Comparison of ENCODE assay signal across 9 mouse cellular contexts in the genomic region with DNA sequence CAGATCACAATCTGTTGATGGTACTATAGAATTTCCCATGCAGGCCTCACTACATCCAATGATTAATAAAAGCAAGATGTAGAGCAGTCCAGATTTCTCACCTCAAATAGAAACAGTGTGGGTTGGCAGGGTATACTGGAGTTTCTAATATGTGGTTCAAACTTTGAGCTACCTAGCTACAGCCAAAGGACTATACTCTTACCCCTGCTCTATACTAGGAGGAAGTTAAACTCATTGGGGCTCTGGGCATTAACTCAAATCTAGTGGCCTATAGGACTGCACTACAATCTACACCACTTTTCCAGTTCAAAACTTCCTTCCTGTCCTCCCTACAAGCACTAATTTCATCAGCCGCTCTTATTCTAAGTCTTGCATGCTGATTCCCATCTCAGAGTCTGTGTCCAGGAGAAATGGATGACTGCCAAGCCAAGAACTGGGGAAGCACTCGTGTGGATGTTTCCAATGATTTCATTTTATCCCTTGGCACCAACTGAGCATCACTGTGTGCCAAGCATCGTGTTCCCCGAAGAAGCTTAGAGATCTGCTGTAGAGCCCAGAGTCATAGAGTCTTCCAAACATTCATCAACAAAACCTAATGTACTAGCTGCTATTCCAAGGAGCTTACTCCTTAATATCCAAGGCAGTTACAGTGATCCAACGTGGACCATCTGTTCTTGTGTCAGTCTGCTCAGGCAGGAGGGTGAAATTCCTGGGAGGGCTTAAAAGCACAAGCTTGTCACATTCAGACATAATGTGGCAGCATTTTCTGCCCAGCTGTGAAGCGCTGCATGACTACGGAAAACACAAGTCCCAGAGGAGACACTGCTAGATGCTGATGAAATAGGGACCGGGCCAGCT.
DNase-seq lines count a peak whose midpoint lies in the region; ATAC-seq and TF ChIP-seq lines count a peak whose summit lies in the region.
"Had no signal": no experiment of that assay in that cellular context is flagged by ENCODE, and none has a peak within 500 bp of the region (broad histone marks: within the 10 kb centered on the region; RNA-seq: fewer than 3 reads in every experiment).

No protein-coding gene starts in this region.

- TF ChIP-seq POLR2A in cerebellum, adult 2 months (IDR thresholded peaks at IDR 0.05; ENCODE audit: borderline replicate concordance, insufficient read depth, low read length): no peak

- H3K27me3 ChIP-seq in cerebellum, adult 2 months (ENCODE audit: control insufficient read depth, insufficient read depth, low read length): no peaks in the 10 kb centered on the region
- no peaks in the 10 kb centered on the region for H3K27me3 ChIP-seq in limb, embryonic 15.5 days
- H3K27me3 ChIP-seq in stomach, embryonic 16.5 days (ENCODE audit: control insufficient read depth, insufficient read depth, low read length): no peaks in the 10 kb centered on the region

- H3K9ac ChIP-seq in limb, embryonic 15.5 days: no peak overlapping the region
- no peak overlapping the region for H3K9ac ChIP-seq in stomach, embryonic 16.5 days (ENCODE audit: low read length)

- no peak overlapping the region for H3K27ac ChIP-seq in cerebellum, adult 2 months (ENCODE audit: insufficient read depth, low read length)
- peak overlapping the region; percentile 43 for H3K27ac ChIP-seq in limb, embryonic 15.5 days
- H3K27ac ChIP-seq in stomach, embryonic 16.5 days (ENCODE audit: low read length): no peak overlapping the region

- 5% methylated on average over 8 of the region's 8 CpGs for WGBS in cerebellum, adult 2 months
- 42% methylated on average over 8 of the region's 8 CpGs for WGBS in limb, embryonic 15.5 days
- WGBS in stomach, embryonic 16.5 days: 46% methylated on average over 8 of the region's 8 CpGs

- no peaks in the 10 kb centered on the region for H3K36me3 ChIP-seq in limb, embryonic 15.5 days
- no peaks in the 10 kb centered on the region for H3K36me3 ChIP-seq in stomach, embryonic 16.5 days (ENCODE audit: control insufficient read depth, insufficient read depth, low read length)

- no peaks in the 10 kb centered on the region for H3K4me1 ChIP-seq in cerebellum, adult 2 months (ENCODE audit: control insufficient read depth, insufficient read depth, low read length)
- 0 out of 2 replicates have a peak, but pooled peaks cover 5% of the 10 kb centered on the region for H3K4me1 ChIP-seq in limb, embryonic 15.5 days
- H3K4me1 ChIP-seq in stomach, embryonic 16.5 days (ENCODE audit: control insufficient read depth, insufficient read depth, low read length): no peaks in the 10 kb centered on the region

- no peaks in the 10 kb centered on the region for H3K9me3 ChIP-seq in limb, embryonic 15.5 days
- no peaks in the 10 kb centered on the region for H3K9me3 ChIP-seq in stomach, embryonic 16.5 days (replicated peaks; ENCODE audit: control insufficient read depth, low read length)

- DNase-seq in cerebellum, adult 11-12 months: peak; percentile 6
- peak; percentile 18 to 50 for DNase-seq in cerebellum, adult 2 months
- peak; percentile 60 to 61 for DNase-seq in heart, adult 9 months (ENCODE audit: low spot score in 2 of 2)
- no peak for DNase-seq in thymus, postnatal 4 days
- no peak for DNase-seq in embryo, embryonic 11 days

- no peak overlapping the region for H3K4me3 ChIP-seq in cerebellum, adult 2 months (replicated peaks; ENCODE audit: insufficient read depth, low read depth, low read length)
- no peak overlapping the region for H3K4me3 ChIP-seq in limb, embryonic 15.5 days
- H3K4me3 ChIP-seq in stomach, embryonic 16.5 days (replicated peaks; ENCODE audit: low read length): no peak overlapping the region
- H3K4me3 ChIP-seq: myocyte had no signal

- TF ChIP-seq CTCF in cerebellum, adult 2 months (IDR thresholded peaks at IDR 0.05; ENCODE audit: borderline replicate concordance, insufficient read depth, low read depth, low read length): no peak

- H3K4me2 ChIP-seq in limb, embryonic 15.5 days: no peak overlapping the region
- H3K4me2 ChIP-seq in stomach, embryonic 16.5 days (ENCODE audit: low read depth, low read length): no peak overlapping the region

- ATAC-seq in cerebellum, adult (ENCODE audit: insufficient number of reproducible peaks, low FRiP score, low TSS enrichment): no peak
- ATAC-seq in limb, embryonic 15.5 days (ENCODE audit: insufficient number of reproducible peaks, low FRiP score, low TSS enrichment, low read depth): peak; percentile 79
- ATAC-seq in stomach, embryonic 16.5 days (ENCODE audit: insufficient read depth, low FRiP score): peak; percentile 76

Comparison
In these comparisons a context has a peak if more than half of its experiments do, and no peak if none do; other contexts are left out.
1. DNase-seq: peak in cerebellum, adult 11-12 months (single experiment), cerebellum, adult 2 months (2 of 2) and heart, adult 9 months (2 of 2); none in thymus, postnatal 4 days (single experiment) and embryo, embryonic 11 days (single experiment).